Mouse (Mus musculus): ENCODE data around the gene Hydin. TPM values are rescaled to one million over a fixed set of nuclear protein-coding genes. Genes with fewer than 3 reads are reported as not detected.

Gene Hydin
- polyA plus RNA-seq, 2 experiments from 2014 or later = 0.44 TPM; not detected in 1

- ATAC-seq = no peak
Measured at GRCm38 (mm10) chr8:110642331-110642730, 375.6 kb downstream of the Hydin start.

GRCm38 (mm10) chr8:110643177-110643576, 376.4 kb downstream of the Hydin start:
- no peak for ATAC-seq

DNA sequence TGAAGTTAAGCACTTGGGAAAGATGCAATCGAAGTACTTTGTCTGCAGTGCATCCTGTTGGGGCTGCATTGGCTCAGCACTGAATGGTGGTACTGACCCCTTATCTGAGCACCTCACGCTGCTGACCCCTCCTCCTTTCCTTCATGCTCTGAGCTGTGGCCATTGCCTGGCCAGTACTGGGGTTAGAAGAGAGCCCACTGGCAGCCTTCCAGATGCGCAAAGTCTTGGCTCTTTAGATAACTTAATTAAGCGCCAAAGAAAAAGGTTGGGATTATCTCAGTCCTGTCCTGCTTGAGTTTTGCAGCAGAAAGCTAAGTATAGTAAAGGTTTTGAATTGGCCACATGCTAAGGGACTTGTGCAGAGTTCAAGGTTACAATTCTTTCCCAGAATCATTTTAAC, 377.6 kb downstream of the Hydin start:
- no peak for ATAC-seq

DNA sequence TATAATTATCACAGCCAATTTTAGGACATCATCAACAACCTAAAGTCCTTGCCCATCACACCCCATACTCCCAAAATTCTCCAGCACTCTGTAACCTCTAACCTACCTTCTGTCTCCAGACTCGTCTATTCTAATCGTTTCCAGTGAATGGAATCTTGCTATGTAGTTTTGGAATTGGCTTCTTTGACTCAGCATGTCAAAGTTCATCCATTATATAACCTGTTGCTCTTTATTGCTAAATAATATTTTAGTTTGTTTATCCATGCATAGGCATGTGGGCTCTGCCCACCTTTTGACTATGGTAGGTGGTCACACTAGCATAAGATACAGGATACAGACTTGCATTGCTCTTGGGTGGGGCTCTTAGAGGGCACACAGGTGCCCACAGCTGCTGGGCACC, 378.1 kb downstream of the Hydin start:
- ATAC-seq = no peak

DNA sequence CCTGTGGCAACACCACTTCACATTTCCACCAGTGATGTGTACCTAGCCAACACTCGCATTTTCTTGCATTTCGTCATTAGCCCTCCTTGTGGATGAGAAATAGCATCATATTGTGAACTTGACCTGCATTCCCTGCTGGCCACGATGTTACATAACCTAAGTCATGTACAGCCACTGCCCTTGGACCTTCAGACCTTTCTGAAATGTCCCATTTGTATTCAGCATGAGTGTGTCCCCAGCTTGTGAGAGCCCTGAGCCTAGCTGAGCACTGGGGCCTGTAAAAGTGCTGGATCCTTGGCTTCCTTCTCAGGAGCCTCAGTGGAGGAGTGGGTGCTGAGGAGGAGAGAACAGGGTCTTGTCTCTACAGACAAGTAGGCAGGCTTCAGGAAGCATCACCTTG, 378.6 kb downstream of the Hydin start:
- no peak for ATAC-seq

GRCm38 (mm10) chr8:110646064-110646463, 379.3 kb downstream of the Hydin start:
- ATAC-seq = no peak

- ATAC-seq = no peak
Measured at GRCm38 (mm10) chr8:110648577-110648976, 381.8 kb downstream of the Hydin start.

GRCm38 (mm10) chr8:110649286-110649685, 382.5 kb downstream of the Hydin start:
- no peak for ATAC-seq

GRCm38 (mm10) chr8:110650838-110651237, 384.1 kb downstream of the Hydin start:
- no peak for ATAC-seq

DNA sequence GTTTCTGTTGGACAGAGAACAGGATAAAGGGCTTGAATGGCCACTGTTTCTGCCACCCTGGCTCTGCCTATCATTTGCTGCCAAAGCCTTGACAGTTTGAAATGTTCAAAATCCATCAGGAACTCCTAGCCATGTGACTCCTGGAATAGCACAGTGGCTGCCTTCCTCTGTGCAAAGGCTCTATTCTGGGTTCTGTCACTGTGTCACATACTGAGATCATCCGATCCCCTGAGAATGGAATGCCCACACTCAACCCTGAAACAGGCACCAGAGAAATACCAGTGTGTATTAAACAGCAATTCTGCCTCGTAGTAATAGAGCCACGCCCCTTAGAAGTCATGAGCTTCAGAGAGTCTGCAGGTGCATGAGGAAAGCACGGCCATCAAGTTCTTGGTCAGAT, 385.1 kb downstream of the Hydin start:
- no peak for ATAC-seq

DNA sequence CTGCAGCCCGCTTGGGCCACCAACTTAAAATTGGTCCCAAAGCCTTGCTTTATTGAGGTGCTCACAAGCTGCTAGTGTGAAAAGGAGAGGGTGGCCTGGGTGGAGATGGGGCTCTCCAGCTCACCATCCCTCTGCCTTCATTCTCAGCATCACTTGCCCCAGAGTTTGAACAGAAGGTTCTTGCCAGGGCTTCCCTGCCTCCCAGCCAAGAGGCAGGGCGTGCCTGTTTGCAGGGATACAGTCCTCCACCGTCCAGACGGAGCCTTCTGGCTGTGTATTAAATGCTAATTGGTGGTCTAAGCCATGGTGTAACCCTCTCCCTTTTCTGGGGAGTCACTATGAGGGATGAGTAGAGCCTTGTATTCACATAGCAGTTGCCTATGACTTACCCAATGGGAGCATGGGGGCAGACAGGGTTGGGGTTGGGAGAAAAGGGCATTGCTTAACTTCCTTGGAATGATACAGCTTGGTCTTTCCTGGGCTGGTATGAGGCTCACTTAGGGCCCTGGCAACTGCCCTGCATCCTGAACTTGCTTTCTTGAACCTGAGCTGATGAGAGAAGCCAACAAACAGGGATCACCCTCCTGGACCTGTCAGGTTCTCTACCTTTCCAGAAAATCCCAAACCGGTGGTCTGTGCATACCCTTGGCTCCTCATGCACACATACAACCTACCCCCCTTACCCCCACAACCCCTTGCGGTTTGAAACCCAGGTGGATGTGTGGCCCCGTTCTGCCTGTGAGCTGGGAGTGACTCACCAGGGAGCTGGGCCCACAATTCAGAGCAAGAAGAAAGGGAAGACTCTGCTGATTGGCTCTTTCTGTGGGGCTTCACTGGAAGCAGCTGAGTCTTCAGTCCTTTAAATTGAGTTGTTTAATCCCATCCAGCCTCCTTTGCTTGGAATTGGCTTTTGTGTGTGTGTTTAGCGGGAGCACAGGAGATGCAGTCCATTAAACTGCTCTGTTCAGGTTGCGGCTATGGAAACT, 387.6 kb downstream of the Hydin start:
- ATAC-seq = no peak

DNA sequence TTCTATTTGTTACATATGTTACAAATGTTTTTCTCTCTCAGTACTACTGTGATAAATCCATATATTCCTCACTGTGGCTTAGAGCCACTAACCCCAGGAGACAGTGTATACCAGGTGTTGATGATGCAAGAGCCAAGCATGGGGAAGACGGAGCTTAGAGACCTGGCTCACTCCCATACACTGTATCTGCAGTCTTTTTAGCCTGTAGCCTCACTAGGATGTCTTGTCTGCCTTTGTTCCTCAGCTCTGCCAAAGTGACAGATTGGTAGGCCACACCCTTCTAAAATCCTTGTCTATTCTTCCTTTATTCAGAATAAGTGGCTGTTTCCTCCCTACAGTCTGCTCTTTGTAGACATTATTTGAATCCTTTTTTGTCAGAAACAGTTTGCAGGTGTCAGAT, 389.1 kb downstream of the Hydin start:
- ATAC-seq = no peak

GRCm38 (mm10) chr8:110657661-110658060, 390.9 kb downstream of the Hydin start:
- no peak for ATAC-seq

Other genes starting within 250 kb of the Hydin start
- gene Chst4, start 227.2 kb upstream of the Hydin start, polyA plus RNA-seq (2017; shearing (Covaris generic)) = not detected
- gene Zfp612, start 187.2 kb upstream of the Hydin start, polyA plus RNA-seq (2017; shearing (Covaris generic)) = 1 to 10 TPM; 1.3 to 1.7 TPM
- not detected for gene Gm21964, start 165.8 kb upstream of the Hydin start, polyA plus RNA-seq (2017; shearing (Covaris generic))
- gene Gm17720, start 164.2 kb upstream of the Hydin start, polyA plus RNA-seq (2017; shearing (Covaris generic)) = not detected
- not detected for gene Calb2, start 98.8 kb upstream of the Hydin start, polyA plus RNA-seq (2017; shearing (Covaris generic))
- gene Cmtr2, start 51.3 kb upstream of the Hydin start, polyA plus RNA-seq (2017; shearing (Covaris generic)) = 1 to 10 TPM; 6.3 to 6.9 TPM